Mouse (Mus musculus): ENCODE results near the gene Gm17535. TPM values are rescaled to one million over a fixed set of nuclear protein-coding genes. Genes with fewer than 3 reads are reported as not detected.
"Not testable (repeated sequence)": the region's sequence is repeated elsewhere in the genome, so short reads cannot be mapped to it uniquely, and the experiment has no call there.

Gm17535 gene
- polyA plus RNA-seq, 2 experiments = not detected

- not testable (repeated sequence) for H3K9ac ChIP-seq (replicated peaks); H3K4me2 ChIP-seq (ENCODE audit: low read depth); H3K4me1 ChIP-seq (replicated peaks; ENCODE audit: control insufficient read depth in 2 of 2, insufficient read depth in 2 of 2, low read length in 1 of 2); H3K4me3 ChIP-seq (ENCODE audit: insufficient read depth in 1 of 2, low read depth in 2 of 2, low read length in 2 of 2); DNase-seq (ENCODE audit: low read depth in 3 of 3, low spot score in 3 of 3); H3K9me3 ChIP-seq (ENCODE audit: control insufficient read depth, low read length); H3K27ac ChIP-seq; H3K36me3 ChIP-seq (replicated peaks; ENCODE audit: control insufficient read depth, insufficient read depth, low read depth); H3K27me3 ChIP-seq (ENCODE audit: control insufficient read depth, insufficient read depth, low read length); ATAC-seq (ENCODE audit: insufficient read depth)
- WGBS (ENCODE audit: insufficient replicate concordance) = 57% methylated on average over 11 of the region's 19 CpGs
Measured at GRCm38 (mm10) chr9:3019835-3020727, 14.3 kb upstream of the Gm17535 start.

- WGBS (ENCODE audit: insufficient replicate concordance) = 58% methylated on average over 9 of the region's 13 CpGs
- H3K9ac ChIP-seq (replicated peaks); H3K27ac ChIP-seq; H3K9me3 ChIP-seq (ENCODE audit: control insufficient read depth, low read length); H3K36me3 ChIP-seq (replicated peaks; ENCODE audit: control insufficient read depth, insufficient read depth, low read depth); H3K4me2 ChIP-seq (ENCODE audit: low read depth); ATAC-seq (ENCODE audit: insufficient read depth); H3K4me3 ChIP-seq (ENCODE audit: insufficient read depth in 1 of 2, low read depth in 2 of 2, low read length in 2 of 2); H3K4me1 ChIP-seq (replicated peaks; ENCODE audit: control insufficient read depth in 2 of 2, insufficient read depth in 2 of 2, low read length in 1 of 2); H3K27me3 ChIP-seq (ENCODE audit: control insufficient read depth, insufficient read depth, low read length): not testable (repeated sequence)
- peak in 2 of 3 experiments; percentile 39 to 41 for DNase-seq (ENCODE audit: low read depth in 3 of 3, low spot score in 3 of 3)
Measured at GRCm38 (mm10) chr9:3022316-3023008, 11.9 kb upstream of the Gm17535 start.

GRCm38 (mm10) chr9:3023312-3023984 lies 11.0 kb upstream of the Gm17535 start, which contains the start of gene Gm10718:
Gm10718 (plus strand) TSS chr9:3023547.
- not testable (repeated sequence) for ATAC-seq (ENCODE audit: insufficient read depth); DNase-seq (ENCODE audit: low read depth in 3 of 3, low spot score in 3 of 3)
- 54% methylated on average over 9 of the region's 13 CpGs for WGBS (ENCODE audit: insufficient replicate concordance)

GRCm38 (mm10) chr9:3023985-3024648 lies 10.3 kb upstream of the Gm17535 start:
- H3K9ac ChIP-seq (replicated peaks); ATAC-seq (ENCODE audit: insufficient read depth); H3K4me2 ChIP-seq (ENCODE audit: low read depth); H3K27me3 ChIP-seq (ENCODE audit: control insufficient read depth, insufficient read depth, low read length); DNase-seq (ENCODE audit: low read depth in 3 of 3, low spot score in 3 of 3); H3K27ac ChIP-seq; H3K4me1 ChIP-seq (replicated peaks; ENCODE audit: control insufficient read depth in 2 of 2, insufficient read depth in 2 of 2, low read length in 1 of 2); H3K4me3 ChIP-seq (ENCODE audit: insufficient read depth in 1 of 2, low read depth in 2 of 2, low read length in 2 of 2); H3K36me3 ChIP-seq (replicated peaks; ENCODE audit: control insufficient read depth, insufficient read depth, low read depth); H3K9me3 ChIP-seq (ENCODE audit: control insufficient read depth, low read length): not testable (repeated sequence)
- WGBS (ENCODE audit: insufficient replicate concordance) = 46% methylated on average over 14 of the region's 16 CpGs

More at GRCm38 (mm10) chr9:3023312-3023984, 11.0 kb upstream of the Gm17535 start, which contains the start of gene Gm10718:
- H3K36me3 ChIP-seq (replicated peaks; ENCODE audit: control insufficient read depth, insufficient read depth, low read depth); H3K9ac ChIP-seq (replicated peaks); H3K27ac ChIP-seq; H3K4me3 ChIP-seq (ENCODE audit: insufficient read depth in 1 of 2, low read depth in 2 of 2, low read length in 2 of 2); H3K4me1 ChIP-seq (replicated peaks; ENCODE audit: control insufficient read depth in 2 of 2, insufficient read depth in 2 of 2, low read length in 1 of 2); H3K9me3 ChIP-seq (ENCODE audit: control insufficient read depth, low read length); H3K4me2 ChIP-seq (ENCODE audit: low read depth); H3K27me3 ChIP-seq (ENCODE audit: control insufficient read depth, insufficient read depth, low read length): not testable (repeated sequence)

GRCm38 (mm10) chr9:3024912-3025467 lies 9.4 kb upstream of the Gm17535 start, which contains the start of gene Gm10717:
Gm10717 (plus strand) TSS chr9:3025417.
- not testable (repeated sequence) for DNase-seq (ENCODE audit: low read depth in 3 of 3, low spot score in 3 of 3); H3K9ac ChIP-seq (replicated peaks); H3K4me2 ChIP-seq (ENCODE audit: low read depth); H3K27me3 ChIP-seq (ENCODE audit: control insufficient read depth, insufficient read depth, low read length); H3K4me3 ChIP-seq (ENCODE audit: insufficient read depth in 1 of 2, low read depth in 2 of 2, low read length in 2 of 2); H3K4me1 ChIP-seq (replicated peaks; ENCODE audit: control insufficient read depth in 2 of 2, insufficient read depth in 2 of 2, low read length in 1 of 2); H3K9me3 ChIP-seq (ENCODE audit: control insufficient read depth, low read length); H3K36me3 ChIP-seq (replicated peaks; ENCODE audit: control insufficient read depth, insufficient read depth, low read depth); ATAC-seq (ENCODE audit: insufficient read depth); H3K27ac ChIP-seq
- 62% methylated on average over 12 of the region's 12 CpGs for WGBS (ENCODE audit: insufficient replicate concordance)

GRCm38 (mm10) chr9:3025653-3026052 lies 8.7 kb upstream of the Gm17535 start:
- H3K4me3 ChIP-seq (ENCODE audit: insufficient read depth in 1 of 2, low read depth in 2 of 2, low read length in 2 of 2); H3K4me2 ChIP-seq (ENCODE audit: low read depth); H3K9me3 ChIP-seq (ENCODE audit: control insufficient read depth, low read length); H3K9ac ChIP-seq (replicated peaks); H3K27me3 ChIP-seq (ENCODE audit: control insufficient read depth, insufficient read depth, low read length); H3K27ac ChIP-seq; ATAC-seq (ENCODE audit: insufficient read depth); H3K36me3 ChIP-seq (replicated peaks; ENCODE audit: control insufficient read depth, insufficient read depth, low read depth); H3K4me1 ChIP-seq (replicated peaks; ENCODE audit: control insufficient read depth in 2 of 2, insufficient read depth in 2 of 2, low read length in 1 of 2); DNase-seq (ENCODE audit: low read depth in 3 of 3, low spot score in 3 of 3): not testable (repeated sequence)
- 43% methylated on average over 4 of the region's 6 CpGs for WGBS (ENCODE audit: insufficient replicate concordance)

GRCm38 (mm10) chr9:3026136-3026535 lies 8.3 kb upstream of the Gm17535 start:
- WGBS (ENCODE audit: insufficient replicate concordance) = 62% methylated on average over 5 of the region's 5 CpGs
- not testable (repeated sequence) for H3K9ac ChIP-seq (replicated peaks); ATAC-seq (ENCODE audit: insufficient read depth); H3K4me2 ChIP-seq (ENCODE audit: low read depth); H3K9me3 ChIP-seq (ENCODE audit: control insufficient read depth, low read length); H3K27me3 ChIP-seq (ENCODE audit: control insufficient read depth, insufficient read depth, low read length); H3K4me3 ChIP-seq (ENCODE audit: insufficient read depth in 1 of 2, low read depth in 2 of 2, low read length in 2 of 2); H3K4me1 ChIP-seq (replicated peaks; ENCODE audit: control insufficient read depth in 2 of 2, insufficient read depth in 2 of 2, low read length in 1 of 2); DNase-seq (ENCODE audit: low read depth in 3 of 3, low spot score in 3 of 3); H3K27ac ChIP-seq; H3K36me3 ChIP-seq (replicated peaks; ENCODE audit: control insufficient read depth, insufficient read depth, low read depth)

Measured in liver, embryonic 14.5 days (tissue).